ENCODE assay signal across 16 mouse cellular contexts in the genomic region with DNA sequence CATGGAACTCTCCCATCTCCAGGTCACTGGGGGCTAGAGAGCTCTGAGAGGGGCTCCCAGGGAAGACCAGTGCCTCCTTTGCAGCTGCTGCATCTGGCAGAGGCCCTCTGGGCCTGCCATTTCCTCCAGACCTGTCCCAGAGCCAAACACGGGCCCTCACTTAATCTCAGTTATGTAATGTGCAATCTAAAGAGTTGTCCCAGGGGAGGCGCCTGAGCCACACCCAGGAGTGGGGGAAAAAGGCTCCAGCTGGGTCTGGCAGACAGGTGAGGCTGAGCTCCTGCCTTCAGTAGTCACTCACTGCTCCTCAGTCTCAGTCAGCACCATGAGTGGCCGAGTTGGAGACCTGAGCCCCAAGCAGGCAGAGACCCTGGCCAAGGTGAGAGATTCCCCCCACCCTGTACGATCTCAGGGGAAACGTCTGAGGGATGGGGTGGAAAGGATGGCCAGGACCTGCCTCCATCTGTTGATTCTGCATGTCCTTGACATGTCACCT. TPM values are rescaled to one million over a fixed set of nuclear protein-coding genes. Genes with fewer than 3 reads are reported as not detected.
"Had no signal": no experiment of that assay in that cellular context is flagged by ENCODE, and none has a peak within 500 bp of the region (broad histone marks: within the 10 kb centered on the region; RNA-seq: fewer than 3 reads in every experiment).

Gene Sec14l3, plus strand, starts transcription at position 215 of the 496 bp plus-strand sequence.

- H3K4me1 ChIP-seq: liver, embryonic 15.5 days; stomach, embryonic 15.5 days had no signal

- H3K36me3 ChIP-seq: limb, embryonic 10.5 days; liver, embryonic 15.5 days; stomach, embryonic 15.5 days had no signal

- DNase-seq: kidney, adult 11 months; kidney, postnatal 10 days; kidney, postnatal 4 days; right cerebral cortex, postnatal 14 days; thymus, postnatal 36 days had no signal

- H3K4me2 ChIP-seq: liver, embryonic 11.5 days; liver, embryonic 15.5 days; stomach, embryonic 15.5 days had no signal

- ATAC-seq: midbrain, embryonic 16.5 days had no signal

- H3K4me3 ChIP-seq: layer of hippocampus, adult 2 months; left cerebral cortex, adult 2 months; limb, embryonic 10.5 days; liver, embryonic 15.5 days; stomach, embryonic 15.5 days had no signal

- H3K27ac ChIP-seq: layer of hippocampus, adult 2 months; left cerebral cortex, adult 2 months; limb, embryonic 10.5 days; liver, embryonic 15.5 days; stomach, embryonic 15.5 days had no signal

- H3K9me3 ChIP-seq: limb, embryonic 10.5 days; liver, embryonic 15.5 days; stomach, embryonic 15.5 days had no signal

- H3K9ac ChIP-seq: liver, embryonic 15.5 days; stomach, embryonic 15.5 days had no signal

- H3K27me3 ChIP-seq: liver, embryonic 15.5 days; stomach, embryonic 15.5 days had no signal

RNA-seq across cellular contexts. Expression of gene Sec14l3, which starts in this region (rescaled TPM):
- polyA plus RNA-seq: intestine, embryonic 14.5 days; kidney, embryonic 14.5 days; limb, embryonic 10.5 days; limb, embryonic 14.5 days; liver, embryonic 11.5 days; liver, embryonic 15.5 days; spleen, adult 2 months had no signal
